Mouse (Mus musculus): ENCODE measurements around the gene Nrp2. TPM values are rescaled to one million over a fixed set of nuclear protein-coding genes. Genes with fewer than 3 reads are reported as not detected.

The Nrp2 gene
- total RNA-seq, 1 experiment from 2014 or later: 0.87 TPM

GRCm38 (mm10) chr1:62747421-62748111, 44.5 kb downstream of the Nrp2 start:
- no peak for ATAC-seq (replicated peaks; ENCODE audit: low read depth, poor library complexity, severe bottlenecking)

GRCm38 (mm10) chr1:62748361-62748760, 45.3 kb downstream of the Nrp2 start:
- ATAC-seq (replicated peaks; ENCODE audit: low read depth, poor library complexity, severe bottlenecking): no peak

- ATAC-seq (replicated peaks; ENCODE audit: low read depth, poor library complexity, severe bottlenecking): no peak
Observed at GRCm38 (mm10) chr1:62749716-62750115, 46.6 kb downstream of the Nrp2 start.

DNA sequence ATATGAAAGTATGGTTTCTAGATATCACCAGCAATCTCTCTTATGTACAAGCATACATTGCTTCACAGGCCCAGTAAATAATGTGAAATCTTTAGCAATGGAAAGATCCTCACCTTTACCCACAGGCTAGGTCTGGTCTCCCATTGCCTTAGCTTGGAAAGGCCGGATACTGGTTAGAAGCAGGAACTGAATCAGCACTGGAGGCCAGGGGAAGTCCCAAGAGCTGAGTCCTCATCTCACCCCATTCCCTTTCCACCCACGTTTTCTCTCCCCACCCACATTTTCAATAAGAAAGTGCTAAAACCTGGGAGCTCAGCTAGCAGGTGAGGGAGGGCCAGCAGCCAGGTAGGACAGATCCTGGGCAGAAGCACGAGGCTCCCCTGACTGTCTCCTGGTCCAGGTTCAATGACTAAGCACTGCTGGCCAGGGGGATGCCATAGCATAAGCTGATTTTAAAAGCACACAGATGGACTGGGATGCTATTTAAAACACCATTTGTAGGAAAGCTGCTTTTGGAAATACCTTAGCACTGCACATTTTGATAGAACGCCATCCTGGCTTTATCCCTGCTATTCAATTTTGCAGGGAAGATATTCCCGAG, 47.4 kb downstream of the Nrp2 start:
- ATAC-seq (replicated peaks; ENCODE audit: low read depth, poor library complexity, severe bottlenecking): peak; percentile 51

- ATAC-seq (replicated peaks; ENCODE audit: low read depth, poor library complexity, severe bottlenecking): peak; percentile 73
Observed at GRCm38 (mm10) chr1:62751011-62752006, 48.2 kb downstream of the Nrp2 start.

- ATAC-seq (replicated peaks; ENCODE audit: low read depth, poor library complexity, severe bottlenecking): no peak
Observed at GRCm38 (mm10) chr1:62752055-62752454, 49.0 kb downstream of the Nrp2 start.

DNA sequence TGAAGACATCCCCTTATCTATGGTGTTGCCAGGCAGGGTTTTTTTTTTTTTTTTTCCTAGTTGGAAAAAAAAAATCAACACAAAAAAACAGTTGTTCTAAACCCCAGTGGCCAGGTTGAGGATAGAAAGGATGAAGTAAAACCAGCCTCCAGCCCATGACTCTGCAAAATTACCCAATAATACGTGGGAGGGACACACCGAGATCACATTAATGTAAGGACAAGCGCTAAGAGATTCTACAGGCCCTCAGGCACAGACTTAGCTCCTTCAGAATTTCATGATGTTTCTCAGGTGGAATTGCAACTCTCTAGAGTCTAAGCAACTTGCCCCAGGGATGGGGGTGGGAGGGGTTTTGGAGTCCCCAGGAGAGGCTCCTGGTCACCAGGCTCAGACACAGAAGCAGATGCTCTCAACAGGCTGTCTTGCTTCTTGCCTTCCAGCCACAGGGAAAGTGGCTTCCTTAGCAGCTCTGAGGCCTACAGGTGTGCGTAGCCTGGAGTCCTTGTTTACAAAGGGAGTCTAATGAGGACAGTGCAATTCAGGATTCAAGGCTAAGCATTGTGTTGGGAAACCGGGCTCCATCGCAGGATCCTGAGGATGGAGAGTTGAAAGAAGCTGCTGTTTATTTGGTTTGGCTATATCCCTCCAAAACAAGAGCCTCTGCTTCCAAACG, 49.7 kb downstream of the Nrp2 start:
- no peak for ATAC-seq (replicated peaks; ENCODE audit: low read depth, poor library complexity, severe bottlenecking)

DNA sequence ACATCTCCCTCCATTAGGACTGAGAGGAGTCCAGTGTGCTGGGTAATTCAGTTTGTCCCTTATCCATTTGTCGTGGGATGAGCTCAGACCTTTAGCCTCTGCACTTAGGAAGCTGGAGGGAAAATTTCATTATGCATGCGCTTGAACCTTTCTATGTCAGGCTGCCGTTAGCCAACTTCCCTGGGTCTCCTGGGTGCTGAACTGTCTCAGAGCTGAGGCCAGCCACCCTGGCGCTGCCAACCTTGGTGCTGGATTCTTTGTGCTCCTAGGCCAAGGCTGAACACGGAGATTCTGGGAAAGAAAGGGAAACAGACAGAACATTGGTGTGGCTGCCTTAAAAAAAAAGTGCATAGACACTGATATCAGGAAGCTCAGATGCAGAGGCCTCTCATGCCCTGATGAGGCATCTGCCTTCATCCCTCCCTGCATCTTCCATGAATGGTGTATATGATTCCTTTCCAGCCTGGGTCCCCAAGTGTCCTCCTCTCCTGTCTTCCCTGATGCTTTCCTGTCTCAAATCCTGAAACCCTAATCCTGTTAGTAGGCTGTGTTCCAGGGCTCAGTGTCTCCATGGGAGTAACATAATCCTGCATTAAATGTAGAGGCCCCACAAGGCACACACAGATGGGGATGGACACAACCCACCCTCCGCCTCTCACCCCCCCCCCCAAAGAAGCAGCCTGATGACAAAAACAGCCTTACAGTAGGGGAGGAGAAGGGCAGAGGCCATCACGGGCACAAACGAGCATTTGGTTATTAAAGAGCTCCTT, 51.2 kb downstream of the Nrp2 start:
- ATAC-seq (replicated peaks; ENCODE audit: low read depth, poor library complexity, severe bottlenecking): no peak

DNA sequence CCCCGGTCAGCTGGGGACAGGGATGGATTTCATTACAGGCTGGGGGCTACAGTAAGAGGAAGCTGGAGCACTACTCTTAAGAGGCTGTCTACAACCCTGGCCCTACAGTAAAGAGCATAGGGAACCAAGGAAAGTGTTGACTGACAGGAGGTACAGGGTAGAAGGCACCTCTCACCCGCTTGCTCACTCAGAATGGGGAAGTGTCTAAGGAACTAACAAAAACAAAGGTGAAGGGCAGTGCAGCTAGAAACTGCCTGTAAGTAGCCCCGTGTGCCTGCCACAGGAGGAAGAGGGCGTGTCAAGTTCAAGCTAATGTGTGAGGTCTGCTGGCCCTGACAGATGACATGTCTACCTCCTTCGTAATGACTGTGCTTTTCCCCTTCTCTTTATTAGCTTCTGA, 57.0 kb downstream of the Nrp2 start:
- ATAC-seq (replicated peaks; ENCODE audit: low read depth, poor library complexity, severe bottlenecking): peak; percentile 97

GRCm38 (mm10) chr1:62760565-62760964, 57.5 kb downstream of the Nrp2 start:
- ATAC-seq (replicated peaks; ENCODE audit: low read depth, poor library complexity, severe bottlenecking): no peak

DNA sequence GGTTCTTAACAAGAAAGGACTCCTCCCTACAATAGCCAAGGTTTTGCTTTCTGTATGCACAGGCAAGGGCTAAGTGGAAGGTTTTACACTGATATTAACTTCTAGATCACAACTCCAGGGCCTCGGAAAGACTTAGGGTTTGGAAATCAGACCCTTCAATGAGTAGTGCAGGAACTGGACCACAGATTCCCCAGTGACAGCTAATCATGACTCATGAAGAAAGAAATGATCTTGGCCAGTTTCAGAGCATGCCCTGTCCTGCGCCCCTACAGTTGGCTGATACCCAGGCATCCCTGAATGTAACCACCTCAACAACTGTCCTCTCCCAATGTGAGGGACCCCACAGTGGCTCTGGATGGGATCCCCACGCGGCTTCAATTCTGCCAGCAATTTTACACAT, 60.7 kb downstream of the Nrp2 start:
- ATAC-seq (replicated peaks; ENCODE audit: low read depth, poor library complexity, severe bottlenecking): no peak

GRCm38 (mm10) chr1:62765171-62765570, 62.1 kb downstream of the Nrp2 start:
- ATAC-seq (replicated peaks; ENCODE audit: low read depth, poor library complexity, severe bottlenecking): no peak

GRCm38 (mm10) chr1:62766766-62767165, 63.7 kb downstream of the Nrp2 start:
- peak; percentile 76 for ATAC-seq (replicated peaks; ENCODE audit: low read depth, poor library complexity, severe bottlenecking)

DNA sequence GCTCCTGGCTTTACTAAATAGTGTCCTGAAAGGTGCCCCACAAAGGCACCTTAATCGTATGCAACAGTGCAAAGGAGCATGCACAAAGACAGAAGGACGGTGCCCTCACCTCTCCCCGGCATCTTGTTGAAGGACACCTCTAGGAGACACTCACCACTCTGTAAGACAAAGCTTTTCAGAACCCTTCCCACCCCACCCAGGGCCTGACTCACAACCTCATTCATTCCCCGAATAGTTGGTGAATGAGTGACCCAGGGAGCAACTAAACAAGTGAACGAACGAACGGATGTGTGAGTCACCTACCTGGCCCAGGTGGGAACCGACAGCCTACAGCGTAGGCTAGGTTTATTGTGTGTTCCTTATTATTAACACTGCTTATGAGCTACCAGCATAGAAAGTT, 64.5 kb downstream of the Nrp2 start:
- ATAC-seq (replicated peaks; ENCODE audit: low read depth, poor library complexity, severe bottlenecking): no peak

GRCm38 (mm10) chr1:62770576-62770975, 67.5 kb downstream of the Nrp2 start:
- no peak; the same call in 1 of the 2 replicates for ATAC-seq (replicated peaks; ENCODE audit: low read depth, poor library complexity, severe bottlenecking)

GRCm38 (mm10) chr1:62772391-62772790, 69.3 kb downstream of the Nrp2 start:
- no peak for ATAC-seq (replicated peaks; ENCODE audit: low read depth, poor library complexity, severe bottlenecking)

DNA sequence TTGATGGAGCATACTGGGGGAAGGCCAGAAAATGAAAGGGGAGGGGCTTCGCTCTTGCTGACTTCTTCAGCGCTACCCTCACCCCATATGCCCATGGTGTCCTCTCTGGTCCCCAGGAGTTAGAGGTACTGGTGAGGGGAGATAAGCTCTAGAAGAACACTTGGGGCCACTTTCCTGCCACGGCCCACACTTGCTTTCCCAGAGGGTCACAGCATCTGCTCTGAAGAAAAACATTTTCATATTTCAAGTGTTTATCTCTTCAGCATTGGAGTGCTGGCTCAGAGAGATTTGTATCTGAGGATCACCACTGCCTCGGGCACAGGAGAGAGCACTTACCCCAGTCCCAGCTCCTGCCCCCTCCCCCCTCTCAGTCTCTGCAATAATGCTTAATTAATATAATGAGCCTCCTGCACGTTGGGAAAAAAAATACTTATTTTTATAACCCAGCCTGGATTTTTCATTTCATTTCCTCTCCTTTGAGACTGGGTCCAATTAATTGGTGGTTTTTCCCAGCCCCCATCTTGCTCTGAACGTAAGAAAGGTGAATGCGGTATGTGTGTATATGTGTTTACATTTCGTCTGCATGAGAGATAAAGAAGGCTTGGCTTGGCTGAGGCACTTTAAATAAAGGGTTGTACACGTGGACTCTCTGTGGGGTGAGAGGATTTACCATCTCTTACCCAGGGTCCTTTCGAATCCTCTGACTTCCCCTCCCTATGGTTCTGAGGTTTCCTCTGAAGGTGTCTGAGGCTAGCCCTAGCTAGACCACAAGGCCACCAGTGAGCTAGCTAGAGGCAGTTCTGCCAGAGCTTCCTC, 70.2 kb downstream of the Nrp2 start:
- ATAC-seq (replicated peaks; ENCODE audit: low read depth, poor library complexity, severe bottlenecking): peak; percentile 48

DNA sequence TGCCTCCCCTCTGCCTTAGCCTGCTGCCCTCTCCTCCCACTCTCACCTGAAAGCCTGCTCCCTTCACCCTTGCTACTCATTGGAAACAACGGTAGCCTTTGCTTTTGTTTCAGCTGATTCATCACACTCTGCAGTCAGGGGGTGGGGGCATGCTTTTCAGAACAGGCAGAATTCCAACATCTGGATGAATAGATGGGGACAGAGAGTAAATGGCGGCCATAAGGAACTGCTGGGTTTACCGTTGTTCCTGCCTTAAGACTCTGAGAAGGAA, 70.8 kb downstream of the Nrp2 start:
- no peak for ATAC-seq (replicated peaks; ENCODE audit: low read depth, poor library complexity, severe bottlenecking)
